20 mouse cellular contexts compared by ENCODE assay signal in genomic region chr9:80209459-80209858, GRCm38 (mm10). TPM values are rescaled to one million over a fixed set of nuclear protein-coding genes. Genes with fewer than 3 reads are reported as not detected.
DNase-seq lines count a peak whose midpoint lies in the region; ATAC-seq and TF ChIP-seq lines count a peak whose summit lies in the region.
"Had no signal": no experiment of that assay in that cellular context is flagged by ENCODE, and none has a peak within 500 bp of the region (broad histone marks: within the 10 kb centered on the region; RNA-seq: fewer than 3 reads in every experiment).

No protein-coding gene starts in this region.

- H3K4me3 ChIP-seq in cerebellum, adult 2 months (replicated peaks; ENCODE audit: insufficient read depth, low read depth, low read length), result no peak overlapping the region
- no peak overlapping the region for H3K4me3 ChIP-seq in kidney, adult 2 months (ENCODE audit: insufficient read depth, low read depth, low read length)
- no peak overlapping the region for H3K4me3 ChIP-seq in midbrain, embryonic 11.5 days (ENCODE audit: low read depth, low read length)
- H3K4me3 ChIP-seq in midbrain, embryonic 10.5 days, result no peak overlapping the region
- H3K4me3 ChIP-seq in limb, embryonic 10.5 days, result no peak overlapping the region
- H3K4me3 ChIP-seq in stomach, postnatal 0 days (ENCODE audit: low read depth, low read length), result no peak overlapping the region
- H3K4me3 ChIP-seq: hindbrain, embryonic 15.5 days had no signal

- peak overlapping the region; percentile 43; the same call in 1 of the 2 replicates for H3K27ac ChIP-seq in cerebellum, adult 2 months (ENCODE audit: insufficient read depth, low read length)
- peak overlapping the region; percentile 95 for H3K27ac ChIP-seq in kidney, adult 2 months (ENCODE audit: insufficient read depth, low read depth, low read length)
- H3K27ac ChIP-seq in midbrain, embryonic 11.5 days (ENCODE audit: low read depth, low read length), result no peak overlapping the region
- H3K27ac ChIP-seq in midbrain, embryonic 10.5 days (replicated peaks), result no peak overlapping the region
- no peak overlapping the region for H3K27ac ChIP-seq in limb, embryonic 10.5 days
- no peak overlapping the region for H3K27ac ChIP-seq in stomach, postnatal 0 days (replicated peaks)
- H3K27ac ChIP-seq: hindbrain, embryonic 15.5 days; liver, embryonic 14.5 days had no signal

- no peak for ATAC-seq in midbrain, embryonic 11.5 days (ENCODE audit: low FRiP score)
- ATAC-seq in stomach, postnatal 0 days (ENCODE audit: low FRiP score, low TSS enrichment), result no peak
- ATAC-seq: activated CD4-positive, CD25-positive, alpha-beta regulatory T cell, adult 4 months; forebrain, embryonic 16.5 days had no signal

- no peak for DNase-seq in cerebellum, adult 2 months
- DNase-seq in cerebellum, adult 8-10 months, result no peak
- DNase-seq in kidney, adult 2 months, result peak; percentile 23
- no peak for DNase-seq in kidney, adult 9 months
- DNase-seq in midbrain, embryonic 11.5 days (ENCODE audit: low spot score, missing footprints), result peak; percentile 79
- no peak for DNase-seq in midbrain, embryonic 10.5 days (ENCODE audit: low spot score)
- peak; percentile 24 for DNase-seq in limb, embryonic 10.5 days (ENCODE audit: low spot score)
- no peak for DNase-seq in stomach, postnatal 0 days (ENCODE audit: low spot score)
- DNase-seq: adrenal gland, postnatal 10 days; cerebellum, postnatal 10 days; embryo, embryonic 11 days; gastrocnemius, postnatal 36 days; right cerebral cortex, postnatal 25 days; thymus, adult 18-20 months; thymus, postnatal 4 days had no signal

- H3K9ac ChIP-seq in midbrain, embryonic 11.5 days (ENCODE audit: low read length), result no peak overlapping the region
- H3K9ac ChIP-seq in stomach, postnatal 0 days (ENCODE audit: low read length), result no peak overlapping the region
- H3K9ac ChIP-seq: hindbrain, embryonic 15.5 days; liver, embryonic 14.5 days had no signal

- no peak for TF ChIP-seq POLR2A in cerebellum, adult 2 months (IDR thresholded peaks at IDR 0.05; ENCODE audit: borderline replicate concordance, insufficient read depth, low read length)
- no peak for TF ChIP-seq POLR2A in kidney, adult 2 months (IDR thresholded peaks at IDR 0.05; ENCODE audit: low read depth, low read length)

- H3K27me3 ChIP-seq in cerebellum, adult 2 months (ENCODE audit: control insufficient read depth, insufficient read depth, low read length), result no peaks in the 10 kb centered on the region
- H3K27me3 ChIP-seq in kidney, adult 2 months (replicated peaks; ENCODE audit: control insufficient read depth, insufficient read depth, low read length), result no peaks in the 10 kb centered on the region
- no peaks in the 10 kb centered on the region for H3K27me3 ChIP-seq in midbrain, embryonic 11.5 days (ENCODE audit: control insufficient read depth, insufficient read depth, low read length)
- no peaks in the 10 kb centered on the region for H3K27me3 ChIP-seq in midbrain, embryonic 10.5 days (ENCODE audit: low read depth, poor library complexity, severe bottlenecking)
- H3K27me3 ChIP-seq in limb, embryonic 10.5 days (ENCODE audit: low read depth, poor library complexity, severe bottlenecking), result no peaks in the 10 kb centered on the region
- no peaks in the 10 kb centered on the region for H3K27me3 ChIP-seq in stomach, postnatal 0 days (ENCODE audit: control insufficient read depth, insufficient read depth, low read length)
- H3K27me3 ChIP-seq: hindbrain, embryonic 15.5 days; Patski had no signal

- 39% methylated on average over 10 of the region's 10 CpGs for WGBS in cerebellum, adult 2 months
- WGBS in kidney, adult 2 months, result 50% methylated on average over 10 of the region's 10 CpGs
- WGBS in midbrain, embryonic 11.5 days, result 67% methylated on average over 10 of the region's 10 CpGs
- WGBS in midbrain, embryonic 10.5 days, result 79% methylated on average over 10 of the region's 10 CpGs
- WGBS in limb, embryonic 10.5 days, result 85% methylated on average over 10 of the region's 10 CpGs
- WGBS in stomach, postnatal 0 days, result 76% methylated on average over 10 of the region's 10 CpGs

- no peaks in the 10 kb centered on the region for H3K4me1 ChIP-seq in cerebellum, adult 2 months (ENCODE audit: control insufficient read depth, insufficient read depth, low read length)
- peaks cover 34% of the 10 kb centered on the region for H3K4me1 ChIP-seq in kidney, adult 2 months (ENCODE audit: control insufficient read depth, insufficient read depth, low read length)
- H3K4me1 ChIP-seq in midbrain, embryonic 11.5 days (ENCODE audit: control insufficient read depth, insufficient read depth, low read length), result no peaks in the 10 kb centered on the region
- H3K4me1 ChIP-seq in midbrain, embryonic 10.5 days, result no peaks in the 10 kb centered on the region
- H3K4me1 ChIP-seq in limb, embryonic 10.5 days, result peaks cover 16% of the 10 kb centered on the region; the same call in 1 of the 2 replicates
- H3K4me1 ChIP-seq in stomach, postnatal 0 days (replicated peaks; ENCODE audit: control insufficient read depth, insufficient read depth), result no peaks in the 10 kb centered on the region

- no peak for TF ChIP-seq EP300 in stomach, postnatal 0 days (optimal IDR thresholded peaks at IDR 0.05)

- no peak overlapping the region for H3K4me2 ChIP-seq in midbrain, embryonic 11.5 days
- H3K4me2 ChIP-seq in stomach, postnatal 0 days (replicated peaks; ENCODE audit: low read depth), result no peak overlapping the region
- H3K4me2 ChIP-seq: hindbrain, embryonic 15.5 days had no signal

- H3K36me3 ChIP-seq in kidney, adult 2 months (ENCODE audit: control insufficient read depth, insufficient read depth, low read length), result peaks cover 2% of the 10 kb centered on the region; the same call in 1 of the 2 replicates
- no peaks in the 10 kb centered on the region for H3K36me3 ChIP-seq in midbrain, embryonic 11.5 days (ENCODE audit: control insufficient read depth, insufficient read depth, low read length)
- no peaks in the 10 kb centered on the region for H3K36me3 ChIP-seq in midbrain, embryonic 10.5 days
- H3K36me3 ChIP-seq in limb, embryonic 10.5 days, result no peaks in the 10 kb centered on the region
- no peaks in the 10 kb centered on the region for H3K36me3 ChIP-seq in stomach, postnatal 0 days (ENCODE audit: control insufficient read depth, insufficient read depth, low read length)
- H3K36me3 ChIP-seq: hindbrain, embryonic 15.5 days had no signal

- H3K9me3 ChIP-seq in midbrain, embryonic 11.5 days (ENCODE audit: control insufficient read depth, low read length), result no peaks in the 10 kb centered on the region
- no peaks in the 10 kb centered on the region for H3K9me3 ChIP-seq in midbrain, embryonic 10.5 days (replicated peaks)
- no peaks in the 10 kb centered on the region for H3K9me3 ChIP-seq in limb, embryonic 10.5 days (replicated peaks)
- H3K9me3 ChIP-seq in stomach, postnatal 0 days (ENCODE audit: control insufficient read depth, low read length), result no peaks in the 10 kb centered on the region
- H3K9me3 ChIP-seq: hindbrain, embryonic 15.5 days had no signal

- TF ChIP-seq CTCF in cerebellum, adult 2 months (IDR thresholded peaks at IDR 0.05; ENCODE audit: borderline replicate concordance, insufficient read depth, low read depth, low read length), result no peak
- TF ChIP-seq CTCF in kidney, adult 2 months (conservative IDR thresholded peaks at IDR 0.05; ENCODE audit: insufficient read depth, insufficient read length, low read depth, low read length), result no peak
- no peak for TF ChIP-seq CTCF in stomach, postnatal 0 days (IDR thresholded peaks at IDR 0.05; ENCODE audit: low read depth)

RNA-seq across cellular contexts. Expression of gene Myo6, which starts 44.6 kb away (rescaled TPM):
- 55.9 and 61.9 TPM in 2 replicates for polyA plus RNA-seq in cerebellum, adult 2 months (2012; rRNA removed)
- polyA plus RNA-seq in kidney, adult 2 months (2012; rRNA removed), result 75.7 and 76.4 TPM in 2 replicates
- polyA plus RNA-seq in midbrain, embryonic 11.5 days (2014; fragmentation: Nextera tagmentation; extraction: Ambion mirVana), result 11.1 and 14.4 TPM in 2 replicates
- 8.4 and 9.9 TPM in 2 replicates for polyA plus RNA-seq in midbrain, embryonic 10.5 days (2016; fragmentation: Nextera tagmentation; extraction: Ambion mirVana)
- 3.3 and 5.9 TPM in 2 replicates for polyA plus RNA-seq in limb, embryonic 10.5 days (2016; fragmentation: Nextera tagmentation; extraction: Ambion mirVana)
- polyA plus RNA-seq in stomach, postnatal 0 days (2015; fragmentation: Nextera tagmentation; extraction: Ambion mirVana), result 27.2 and 31.8 TPM in 2 replicates

Comparison
In these comparisons a context has a peak if more than half of its experiments do, and no peak if none do; other contexts are left out.
1. DNase-seq: peak in kidney, adult 2 months (single experiment), midbrain, embryonic 11.5 days (single experiment) and limb, embryonic 10.5 days (single experiment); none in cerebellum, adult 2 months (0 of 2), cerebellum, adult 8-10 months (single experiment), kidney, adult 9 months (single experiment), midbrain, embryonic 10.5 days (single experiment) and stomach, postnatal 0 days (single experiment).
2. H3K27ac ChIP-seq: peak in cerebellum, adult 2 months (single experiment) and kidney, adult 2 months (single experiment); none in midbrain, embryonic 11.5 days (single experiment), midbrain, embryonic 10.5 days (single experiment), limb, embryonic 10.5 days (single experiment) and stomach, postnatal 0 days (single experiment).